Mouse (Mus musculus) telencephalon, adult 2 months (tissue): ENCODE measurements around the gene Mrpl4.
"Not testable (repeated sequence)": the region's sequence is repeated elsewhere in the genome, so short reads cannot be mapped to it uniquely, and the experiment has no call there.

Experiments
- DNase-seq: peaks from one replicate; pipeline ENCODE4 v3.0.0-alpha.2; 2011; ENCODE audit warnings: low read depth, low spot score

Gene Mrpl4

DNA sequence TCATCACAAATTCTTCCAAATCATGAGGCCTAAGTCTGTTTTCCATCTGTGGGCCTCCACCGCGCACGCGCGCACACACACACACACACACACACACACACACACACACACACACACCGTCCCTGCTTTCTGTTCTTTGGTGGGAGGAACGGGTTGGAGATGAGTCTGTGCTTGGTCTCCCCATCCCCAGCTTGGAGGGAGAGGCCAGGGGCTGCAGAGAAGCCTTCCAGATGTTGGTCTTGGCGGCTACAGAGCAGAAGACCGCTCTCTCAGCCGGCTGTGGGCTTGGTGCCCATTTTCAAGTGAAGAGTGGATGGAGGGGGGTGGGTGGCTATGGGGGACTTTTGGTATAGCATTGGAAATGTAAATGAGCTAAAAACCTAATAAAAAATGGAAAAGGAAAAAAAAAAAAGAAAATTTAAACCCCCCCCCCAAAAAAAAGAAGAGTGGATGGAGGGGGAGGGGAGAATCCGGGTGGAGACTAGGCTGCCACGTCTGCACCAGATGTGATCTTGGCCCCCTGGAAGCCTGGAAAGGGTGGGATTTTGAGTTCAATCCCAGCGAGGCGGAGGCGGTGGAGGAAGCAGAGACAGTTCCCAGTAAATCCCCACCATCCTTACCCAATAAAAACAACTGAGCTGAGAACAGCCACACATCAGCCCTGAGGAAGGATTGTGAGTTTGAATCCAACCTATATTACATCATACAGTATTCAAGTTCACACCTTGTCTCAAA, 15.4 kb upstream of the Mrpl4 start:
- DNase-seq = no peak

DNA sequence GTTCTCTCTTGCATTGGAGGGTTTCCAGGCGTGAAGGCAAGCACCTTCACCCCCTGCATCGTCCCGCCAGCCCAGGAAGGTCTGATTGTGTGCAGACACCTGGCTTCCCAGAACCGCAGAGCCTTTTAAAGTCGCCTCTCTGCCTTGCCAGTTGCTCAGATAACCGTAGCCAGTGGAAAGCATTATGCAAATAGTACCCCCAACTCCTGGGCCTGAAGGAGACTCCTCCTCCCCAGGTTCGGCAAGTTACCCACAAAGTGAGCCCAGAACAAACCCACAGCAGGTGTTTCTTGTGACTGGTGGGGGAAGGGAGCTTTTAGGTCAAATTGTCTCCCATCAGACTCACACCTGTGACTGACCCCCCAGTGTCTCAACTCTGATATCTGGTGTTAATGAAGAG, 14.6 kb upstream of the Mrpl4 start:
- no peak for DNase-seq

DNA sequence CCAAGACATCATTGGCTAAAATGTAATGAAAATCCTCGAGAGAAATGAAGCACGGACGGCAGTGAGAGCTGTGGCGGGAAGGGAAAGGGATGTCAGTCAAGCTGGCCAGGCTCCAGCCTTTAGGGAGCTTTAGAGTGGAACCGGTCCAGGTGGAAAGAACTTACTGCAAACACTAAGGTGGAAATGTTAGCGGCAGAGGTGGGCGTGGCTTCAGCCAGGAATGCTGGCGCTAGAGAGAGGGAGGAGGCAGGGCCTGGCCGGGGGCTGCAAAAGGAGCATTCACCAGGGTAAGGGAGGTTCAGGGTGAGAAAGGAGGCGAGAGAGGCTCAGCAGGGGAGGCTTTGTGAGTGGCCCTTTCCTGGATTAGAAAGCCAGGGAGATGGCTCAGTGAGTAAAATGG, 11.7 kb upstream of the Mrpl4 start:
- no peak for DNase-seq

DNA sequence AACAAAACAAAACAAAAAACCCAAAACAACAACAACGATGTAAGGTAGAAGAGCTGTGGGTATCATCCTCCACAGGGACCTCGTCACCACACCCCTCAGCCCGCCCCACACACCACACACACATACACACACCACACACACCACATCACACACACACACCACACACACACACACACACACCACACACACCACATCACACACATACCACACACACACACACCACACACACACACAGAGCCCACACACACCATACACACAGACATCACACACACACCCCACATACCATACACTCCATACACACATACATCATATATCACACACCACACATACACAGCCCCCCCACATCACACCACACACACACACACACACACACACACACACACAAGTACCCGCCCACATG, 11.0 kb upstream of the Mrpl4 start:
- no peak for DNase-seq

DNA sequence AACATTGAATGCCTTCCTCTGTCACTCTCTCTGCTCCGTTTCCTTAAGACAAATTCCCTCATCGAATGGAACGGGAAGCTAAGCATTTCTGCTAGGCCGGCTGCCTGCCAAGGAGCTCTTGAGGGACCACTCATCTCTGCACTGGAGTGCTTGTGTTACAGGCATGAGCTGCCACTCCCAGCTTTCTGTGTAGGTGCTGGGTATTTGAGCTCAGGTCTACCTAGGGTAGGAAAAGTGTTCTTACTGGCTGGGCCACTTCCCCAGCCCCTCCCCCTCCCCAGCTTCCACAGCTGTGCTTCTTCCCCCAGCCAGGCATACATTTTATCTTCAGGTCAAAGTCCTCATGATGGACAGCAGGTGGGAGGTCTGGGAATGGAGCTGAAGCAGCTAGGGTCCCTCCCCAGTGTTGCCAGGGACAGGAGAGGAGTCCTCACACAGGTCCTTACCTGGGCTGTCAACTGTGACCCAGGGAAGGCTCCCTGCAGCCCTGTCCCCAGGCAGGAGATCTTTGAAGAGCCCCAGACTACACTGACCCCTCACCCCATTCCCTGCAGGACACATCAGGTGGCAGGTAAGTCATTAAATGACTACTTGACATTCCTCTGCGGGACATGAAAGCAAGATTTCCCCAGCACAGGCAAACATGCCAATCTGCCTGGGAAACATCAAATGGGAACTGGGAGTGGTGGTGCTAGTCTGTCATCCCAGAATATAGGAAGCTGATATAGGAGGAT, 9.2 kb upstream of the Mrpl4 start:
- DNase-seq = no peak

DNA sequence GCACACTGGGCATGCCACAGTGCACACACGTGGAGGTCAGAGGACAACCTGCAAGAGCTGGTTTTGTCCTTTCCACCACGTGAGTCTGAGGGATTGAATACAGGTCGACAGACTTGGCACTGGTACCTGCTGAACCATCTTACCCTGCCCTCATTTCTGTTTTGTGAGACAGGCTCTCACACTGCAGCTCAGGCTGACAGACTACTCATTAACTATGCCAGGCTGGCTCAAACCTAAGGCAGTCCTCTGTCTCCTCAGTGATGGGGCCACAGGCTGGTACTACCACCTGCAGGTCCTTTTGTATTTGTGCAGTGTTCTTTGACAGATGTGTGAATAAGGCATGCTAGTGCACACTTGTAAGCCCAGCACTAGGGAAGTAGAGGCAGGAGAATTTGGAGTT, 7.5 kb upstream of the Mrpl4 start:
- no peak for DNase-seq

DNA sequence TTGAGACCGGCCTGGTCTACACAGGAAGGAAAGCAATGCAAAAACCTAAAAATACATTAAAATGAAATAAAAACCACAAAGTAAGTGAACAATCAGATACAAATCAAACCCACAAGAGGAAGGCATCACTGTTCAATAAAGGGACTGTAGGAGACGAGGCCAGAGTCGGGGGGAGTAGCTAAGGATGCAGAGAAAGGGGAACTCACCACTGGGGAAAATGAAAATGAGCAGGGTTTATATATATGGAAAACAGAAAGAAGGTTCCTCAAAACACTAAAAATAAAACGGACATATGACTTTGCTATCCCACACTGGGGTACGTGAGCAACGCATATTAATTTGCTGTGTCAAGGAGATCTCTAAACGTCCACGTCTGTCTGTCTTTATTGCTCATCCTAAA, 5.5 kb upstream of the Mrpl4 start:
- DNase-seq = no peak

DNA sequence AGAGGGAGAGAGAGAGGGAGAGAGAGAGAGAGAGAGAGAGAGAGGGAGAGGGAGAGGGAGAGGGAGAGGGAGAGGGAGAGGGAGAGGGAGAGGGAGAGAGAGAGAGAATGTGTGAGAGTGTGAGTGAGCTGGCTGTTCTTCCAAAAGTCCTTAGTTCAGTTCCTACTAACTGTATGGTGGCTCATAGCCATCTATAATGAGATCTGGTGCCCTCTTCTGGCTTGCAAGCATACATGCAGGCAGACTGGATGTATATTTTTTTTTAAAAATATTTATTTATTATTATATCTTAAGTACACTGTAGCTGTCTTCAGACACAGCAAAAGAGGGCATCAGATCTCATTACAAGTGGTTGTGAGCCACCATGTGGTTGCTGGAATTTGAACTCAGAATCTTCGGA, 4.2 kb upstream of the Mrpl4 start:
- not testable (repeated sequence) for DNase-seq

DNA sequence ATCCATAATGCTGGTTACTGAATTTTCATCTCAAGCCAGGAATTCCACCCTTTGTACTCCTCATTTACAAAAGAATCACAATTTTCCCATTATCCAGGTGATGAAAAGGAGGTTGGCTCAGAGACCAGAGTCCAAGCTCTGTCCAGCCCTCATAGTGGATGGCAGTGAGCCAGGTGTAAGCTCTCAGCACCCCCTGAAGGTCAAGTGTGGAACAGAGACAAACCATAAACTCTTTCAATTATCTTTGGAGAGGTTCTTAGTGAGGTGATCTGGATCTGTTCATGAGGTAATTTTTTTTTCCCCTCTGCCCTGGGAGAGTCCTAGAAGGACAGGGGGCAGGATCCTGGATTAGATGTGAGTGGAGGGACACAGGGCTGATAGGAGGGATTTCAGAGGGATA, 1.7 kb upstream of the Mrpl4 start:
- no peak for DNase-seq

DNA sequence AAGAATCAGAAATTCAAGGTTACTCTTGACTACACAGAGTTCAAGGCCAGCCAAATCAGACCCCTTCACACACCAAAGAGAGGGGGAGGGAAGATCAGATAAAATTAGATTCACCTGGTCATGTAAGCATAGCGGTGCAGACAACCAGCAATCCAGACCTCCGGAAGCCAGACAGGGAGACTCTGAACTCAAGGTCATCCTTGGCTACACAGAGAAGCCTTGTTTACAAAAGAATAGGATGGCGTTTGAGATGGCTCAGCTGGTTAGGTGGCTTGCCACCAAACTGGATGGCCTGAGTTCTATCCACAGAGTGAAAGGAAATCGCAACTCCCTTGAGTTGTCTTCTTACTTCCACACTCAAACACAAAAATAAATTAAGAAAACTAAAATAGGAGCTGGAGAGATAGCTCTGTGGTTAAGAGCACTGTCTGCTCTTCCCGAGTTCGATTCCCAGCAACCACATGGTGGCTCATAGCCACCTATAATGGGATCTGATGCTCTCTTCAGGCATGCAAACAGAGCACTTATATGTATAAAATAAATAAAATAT, 812 bp upstream of the Mrpl4 start:
- no peak for DNase-seq

DNA sequence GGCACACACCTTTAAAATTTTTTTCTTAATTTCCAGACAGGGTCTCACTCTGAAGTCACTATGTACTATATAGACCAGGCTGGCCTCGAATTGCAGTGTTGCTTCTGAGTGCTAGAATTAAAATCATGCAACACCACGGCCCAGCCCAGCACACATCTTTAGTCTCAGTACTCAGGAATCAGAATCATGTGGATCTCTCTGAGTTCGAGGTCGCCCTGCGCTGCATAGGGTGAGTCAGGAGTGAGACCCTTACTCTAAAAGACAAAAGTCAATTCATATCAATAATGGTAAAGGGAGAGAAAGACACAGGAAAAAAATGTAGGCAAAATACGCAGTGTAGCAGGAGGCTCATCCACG, 290 bp upstream of the Mrpl4 start:
- no peak for DNase-seq

DNA sequence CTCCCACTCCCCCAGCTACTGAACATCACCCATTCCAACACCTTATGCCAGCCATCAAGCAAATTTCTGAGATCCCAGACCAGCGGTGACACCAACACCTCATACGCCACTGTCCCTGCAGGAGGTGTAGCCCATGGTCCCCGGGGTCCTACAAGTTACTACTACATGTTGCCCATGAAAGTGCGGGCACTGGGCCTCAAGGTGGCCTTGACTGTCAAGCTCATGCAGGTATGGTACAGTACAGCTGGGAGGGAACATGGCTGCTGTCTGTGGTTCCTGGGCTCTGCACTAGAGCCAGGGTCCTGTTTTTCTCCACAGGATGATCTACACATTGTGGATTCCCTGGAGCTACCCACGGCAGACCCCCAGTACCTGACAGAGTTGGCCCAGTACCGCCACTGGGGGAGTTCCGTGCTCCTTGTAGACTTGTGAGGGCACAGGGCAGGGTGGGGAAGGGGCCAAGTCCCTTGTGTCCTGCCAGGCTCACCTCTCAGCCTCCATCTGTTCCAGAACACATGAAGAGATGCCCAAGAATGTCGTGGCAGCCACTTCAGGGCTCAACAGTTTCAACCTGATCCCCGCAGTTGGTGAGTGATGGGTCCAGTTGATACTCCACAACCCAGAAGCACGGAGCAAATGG, 4.9 kb downstream of the Mrpl4 start:
- no peak for DNase-seq

DNA sequence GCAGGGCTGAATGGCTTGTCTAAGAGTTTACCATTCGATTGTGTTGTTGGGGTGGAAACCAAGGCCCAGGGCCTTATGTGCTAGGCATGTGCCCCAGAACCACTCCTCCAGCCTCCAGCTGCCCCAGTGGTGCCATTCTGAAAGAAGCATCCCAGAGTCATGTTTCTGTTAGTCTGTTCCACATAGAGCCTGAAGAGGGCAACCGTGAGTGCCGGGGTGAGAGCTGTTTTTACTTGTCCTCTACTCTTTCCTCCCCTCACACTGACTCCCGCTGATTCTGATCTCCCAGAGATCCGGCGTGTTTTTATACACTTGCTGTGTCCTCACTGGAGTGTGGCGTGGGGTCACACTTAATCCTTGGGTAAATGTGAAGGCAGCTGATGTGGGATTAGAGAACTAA, 5.5 kb downstream of the Mrpl4 start:
- no peak for DNase-seq

DNA sequence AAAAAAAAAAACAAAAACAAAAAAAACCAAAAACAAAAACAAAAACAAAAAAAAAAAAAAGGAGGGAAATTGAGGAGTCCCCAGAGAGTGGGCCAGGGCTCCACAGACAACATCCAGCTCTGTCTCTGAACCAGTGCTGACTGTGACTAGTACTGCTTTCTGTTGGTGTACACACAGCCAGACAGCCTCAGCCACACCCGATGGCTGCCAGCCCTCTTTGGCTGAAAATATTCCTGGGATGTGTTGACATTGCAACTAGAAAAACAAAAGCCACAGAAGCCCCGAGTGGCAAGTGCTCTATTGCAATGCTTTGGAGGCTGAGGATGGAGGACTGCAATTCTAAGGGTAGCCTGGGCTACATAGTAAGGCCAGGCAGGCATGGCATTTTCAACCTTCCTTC, 7.8 kb downstream of the Mrpl4 start:
- DNase-seq = no peak

DNA sequence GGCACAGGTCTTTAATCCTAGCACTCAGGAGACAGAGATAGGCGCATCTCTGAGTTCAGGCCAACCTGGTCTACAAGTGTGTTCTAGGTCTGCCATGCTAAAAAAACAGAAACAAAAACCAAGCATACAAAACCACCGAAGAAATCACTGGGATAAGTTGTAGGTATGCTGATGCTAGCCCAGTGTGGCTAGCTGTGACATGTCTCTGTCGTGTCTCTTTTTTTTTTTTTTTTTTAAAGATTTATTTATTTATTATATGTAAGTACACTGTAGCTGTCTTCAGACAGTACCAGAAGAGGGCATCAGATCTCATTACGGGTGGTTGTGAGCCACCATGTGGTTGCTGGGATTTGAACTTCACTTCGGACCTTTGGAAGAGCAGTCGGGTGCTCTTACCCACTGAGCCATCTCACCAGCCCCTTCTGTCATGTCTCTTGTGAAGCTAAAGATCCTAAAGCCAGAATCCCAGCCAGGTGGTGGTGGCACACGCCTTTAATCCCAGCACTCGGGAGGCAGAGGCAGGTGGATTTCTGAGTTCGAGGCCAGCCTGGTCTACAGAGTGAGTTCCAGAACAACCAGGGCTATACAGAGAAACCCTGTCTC, 8.5 kb downstream of the Mrpl4 start:
- DNase-seq = not testable (repeated sequence)

DNA sequence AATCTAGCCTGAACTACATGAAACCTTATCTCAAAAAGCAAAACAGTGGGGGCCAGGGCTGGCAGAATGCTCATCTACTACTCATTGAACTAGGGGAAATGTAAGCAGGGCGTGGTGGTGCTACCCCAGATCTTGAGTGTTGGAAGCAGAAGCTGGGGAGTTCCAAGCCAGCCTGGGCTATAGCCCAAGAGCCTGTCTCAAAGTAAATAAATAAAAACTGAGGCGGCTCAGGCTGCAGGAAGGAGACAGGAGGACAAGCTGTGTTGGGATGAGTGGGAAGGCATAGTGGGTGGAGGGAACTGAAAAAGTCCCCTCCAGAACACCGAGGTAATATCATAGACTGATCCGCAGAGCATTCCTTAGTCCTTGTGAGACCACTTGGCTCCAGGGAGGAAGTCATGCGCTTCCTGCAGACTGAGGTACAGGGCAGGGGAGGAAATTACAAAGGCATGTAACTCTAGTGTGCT, 9.3 kb downstream of the Mrpl4 start:
- DNase-seq = no peak

DNA sequence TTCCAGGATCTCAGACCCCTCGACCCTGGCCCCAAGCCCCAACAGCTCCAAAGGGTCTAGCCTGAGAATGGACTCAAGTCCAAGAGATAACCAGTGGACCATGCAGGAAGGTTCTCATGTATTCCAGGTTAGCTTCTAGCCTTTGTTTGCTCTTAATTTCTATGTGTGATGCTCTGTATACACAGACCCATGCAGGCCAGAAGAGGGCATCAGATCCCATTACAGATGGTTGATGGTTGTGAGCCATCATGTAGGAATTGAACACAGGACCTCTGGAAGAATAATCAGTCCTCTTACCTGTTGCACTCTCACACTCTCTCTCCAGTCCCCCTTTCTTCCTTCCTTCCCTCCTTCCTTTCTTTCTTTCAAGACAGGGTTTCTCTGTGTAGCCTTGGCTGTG, 9.8 kb downstream of the Mrpl4 start:
- DNase-seq = no peak

DNA sequence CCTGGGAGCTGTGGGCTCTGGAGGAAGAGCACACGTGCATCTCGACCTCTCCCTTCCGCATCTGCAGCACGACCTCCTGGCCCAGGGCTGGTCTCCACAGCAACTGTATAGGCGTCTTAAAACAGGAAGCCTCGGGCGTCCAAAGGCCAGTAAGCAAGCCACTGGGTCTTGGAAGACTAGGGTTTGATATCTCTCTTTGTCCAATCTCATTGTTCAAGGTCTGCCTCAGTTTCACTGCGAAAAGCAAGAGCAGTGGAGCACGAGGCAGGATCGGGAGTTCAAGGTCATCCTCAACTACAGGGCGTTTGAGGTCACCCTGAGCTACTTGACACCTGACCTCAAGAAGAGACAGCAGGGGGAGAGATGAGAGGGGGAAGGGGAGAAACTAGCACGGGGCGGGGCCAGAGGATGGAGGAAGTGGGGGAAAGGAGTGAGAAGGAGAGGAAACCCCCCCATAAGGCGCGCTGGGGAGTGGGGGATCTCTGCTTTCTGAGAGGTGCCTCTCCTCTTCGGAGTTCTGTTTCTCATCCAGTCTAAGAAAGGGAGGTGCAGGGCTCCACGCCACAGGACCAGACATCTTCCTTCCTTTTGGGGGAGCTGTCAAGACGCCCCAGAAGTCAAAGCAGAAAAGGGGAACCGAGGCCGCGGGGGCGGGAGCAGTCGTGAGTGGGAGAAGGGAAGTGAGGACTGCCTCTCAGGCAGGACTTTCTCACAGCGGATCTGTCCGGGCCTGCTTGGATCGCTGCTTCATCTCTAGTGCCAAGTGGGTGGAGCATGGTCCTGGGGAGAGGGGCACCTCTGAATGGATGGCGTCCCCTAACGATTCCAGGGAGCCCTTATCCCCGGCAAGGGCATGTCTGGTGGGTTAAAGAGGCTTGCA, 12.4 kb downstream of the Mrpl4 start:
- no peak for DNase-seq

DNA sequence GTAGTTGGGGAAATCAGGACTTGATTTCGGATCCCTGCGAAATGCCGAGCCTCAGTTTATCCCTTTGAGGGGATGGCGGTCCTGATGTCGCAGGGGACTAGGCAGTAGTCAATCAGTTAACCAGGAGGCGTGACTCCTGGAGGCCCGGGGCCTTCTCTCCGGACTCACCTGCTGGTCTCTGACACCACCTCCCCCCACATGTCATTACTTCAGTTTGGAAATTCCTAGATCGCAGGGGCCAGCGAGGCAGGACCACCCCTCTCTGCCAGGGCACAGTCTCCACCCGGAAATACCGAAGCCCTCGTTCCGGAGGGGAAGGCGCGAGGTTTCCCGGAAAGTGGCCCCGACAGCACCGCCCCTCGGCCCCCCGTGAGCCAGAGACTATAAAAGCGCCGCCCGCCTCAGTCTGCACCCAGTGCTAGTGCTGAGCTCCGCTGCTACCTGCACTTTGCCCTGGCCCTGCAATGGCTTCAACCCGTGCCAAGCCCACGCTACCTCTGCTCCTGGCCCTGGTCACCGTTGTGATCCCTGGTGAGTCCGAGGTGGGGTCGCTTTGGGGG, 13.1 kb downstream of the Mrpl4 start, which contains the start of gene Icam1:
Icam1 (plus strand) TSS at position 415 of the 560 bp plus-strand sequence.
- no peak for DNase-seq

DNA sequence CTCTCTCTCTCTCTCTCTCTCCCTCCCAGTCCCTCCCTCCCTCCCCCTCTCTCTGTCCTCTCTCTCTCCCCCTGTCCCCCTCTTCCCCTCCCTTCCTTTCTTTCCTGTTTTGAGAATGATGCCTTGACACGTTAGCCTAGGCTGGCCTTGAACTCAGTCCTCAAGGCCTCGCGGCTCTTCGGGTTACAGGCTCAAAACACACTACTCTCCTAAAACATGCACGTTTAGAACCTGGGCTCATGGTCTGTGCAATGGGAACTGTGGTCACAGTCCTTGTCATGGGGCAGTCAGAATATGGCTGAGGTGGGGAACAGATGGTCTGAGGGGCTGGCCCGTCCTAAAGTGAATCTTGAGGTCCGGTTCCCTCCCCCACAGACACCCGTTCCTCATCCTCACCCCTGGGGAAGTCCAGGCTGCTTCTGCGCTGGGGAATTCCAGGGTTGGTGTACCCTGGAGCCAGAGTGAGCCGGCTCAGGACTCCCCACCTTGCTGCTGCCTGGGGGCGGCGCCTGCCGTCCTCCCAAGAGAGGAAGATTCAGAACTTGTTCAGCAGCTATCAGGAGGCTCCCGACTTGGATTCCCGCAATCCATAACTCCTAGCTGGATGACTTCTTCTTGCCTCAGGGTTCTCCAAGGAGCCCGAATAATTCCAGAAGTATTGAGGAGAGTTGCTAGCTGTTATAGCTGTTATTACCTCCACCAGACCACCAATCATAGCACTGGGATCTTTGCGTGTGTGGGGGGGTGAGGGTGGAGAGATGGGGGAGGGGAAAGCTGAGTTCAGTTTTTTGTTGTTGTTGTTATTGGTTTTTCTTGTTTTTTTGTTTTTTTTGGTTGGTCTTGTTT, 14.0 kb downstream of the Mrpl4 start:
- DNase-seq = no peak
